Mouse (Mus musculus): ENCODE measurements around the gene Zfp354a.

GRCm38 (mm10) chr11:51013936-51014335, 45.1 kb upstream of the Zfp354a start, which contains the start of gene Olfr54:
- no peak for TF ChIP-seq CTCF (IDR thresholded peaks at IDR 0.05; ENCODE audit: low read depth, low read length)
- TF ChIP-seq POLR2A (IDR thresholded peaks at IDR 0.05; ENCODE audit: extremely low read depth, insufficient read depth, low read length) = no peak
